Mouse (Mus musculus): ENCODE results near the gene Popdc3. TPM values are rescaled to one million over a fixed set of nuclear protein-coding genes. Genes with fewer than 3 reads are reported as not detected.

Gene Popdc3
- polyA plus RNA-seq, 1 experiment = 0.50 TPM

DNA sequence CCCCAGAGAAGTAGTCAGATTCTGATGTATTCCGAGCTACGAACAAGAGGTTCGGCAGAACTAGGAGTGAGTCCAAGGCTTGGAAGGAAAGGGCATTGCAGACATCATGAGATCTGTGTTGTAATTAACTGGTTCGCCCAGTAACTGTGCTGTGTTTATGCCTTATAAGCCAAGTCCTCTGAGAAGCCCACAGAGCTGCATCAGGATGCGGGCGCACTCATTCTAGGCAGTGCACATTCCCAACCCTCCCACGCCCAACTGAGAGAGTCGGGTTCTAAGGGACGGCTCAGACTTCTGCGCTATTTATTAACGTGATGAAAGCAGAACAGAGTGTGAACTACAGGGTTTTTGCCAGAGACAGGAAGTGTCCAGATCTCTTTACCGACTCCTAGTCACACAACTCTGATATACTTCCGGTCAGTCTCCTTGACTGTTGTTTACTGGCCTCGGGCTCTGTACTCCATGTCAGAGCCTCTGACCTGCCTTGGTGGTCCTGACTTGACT is 23.3 kb upstream of the Popdc3 start:
- 96% methylated on average over 14 of the region's 14 CpGs for WGBS
- Histone ChIP-seq H3K4me1 (replicated peaks; ENCODE audit: control insufficient read depth, insufficient read depth, low read length) (no peaks in the 10 kb centered on the region), H3K27ac (ENCODE audit: control insufficient read depth, insufficient read depth, low read length) (no peak overlapping the region), H3K27me3 (ENCODE audit: control insufficient read depth, insufficient read depth, low read length) (no peaks in the 10 kb centered on the region), H3K36me3 (ENCODE audit: control insufficient read depth, insufficient read depth, low read length) (peaks cover 91% of the 10 kb centered on the region), H3K4me3 (ENCODE audit: control insufficient read depth, insufficient read depth, low read length) (no peak overlapping the region)
- no peak for DNase-seq
- no peak for TF ChIP-seq POLR2A (IDR thresholded peaks at IDR 0.05; ENCODE audit: control insufficient read depth, extremely low read depth, insufficient read depth, low read length, poor library complexity)
- TF ChIP-seq CTCF (IDR thresholded peaks at IDR 0.05; ENCODE audit: borderline replicate concordance, control insufficient read depth, extremely low read depth, insufficient read depth, low read length, poor library complexity) = no peak

DNA sequence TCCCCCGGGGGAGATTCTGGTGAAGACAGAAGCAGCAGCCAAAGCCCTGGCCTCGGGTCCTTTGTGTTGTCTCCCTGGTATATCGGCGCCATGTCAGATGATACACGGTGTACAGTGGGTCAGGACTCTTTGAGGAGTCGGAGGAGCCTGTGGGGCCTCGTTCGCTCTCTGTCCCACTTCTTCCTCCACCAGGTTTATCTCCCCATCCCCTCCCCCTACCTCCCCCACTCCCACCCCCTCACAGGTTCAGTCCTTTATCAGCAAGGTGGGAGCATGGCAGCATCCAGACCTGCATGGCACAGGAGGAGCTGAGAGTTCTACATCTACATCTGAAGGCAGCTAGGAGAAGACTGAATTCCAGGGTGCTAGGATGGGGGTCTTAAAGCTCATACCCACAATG is 12.0 kb upstream of the Popdc3 start:
- no peaks in the 10 kb centered on the region for H3K36me3 ChIP-seq (ENCODE audit: control insufficient read depth, insufficient read depth, low read length)
- H3K27me3 ChIP-seq (ENCODE audit: control insufficient read depth, insufficient read depth, low read length) = no peaks in the 10 kb centered on the region
- no peak overlapping the region for H3K4me3 ChIP-seq (ENCODE audit: control insufficient read depth, insufficient read depth, low read length)
- no peaks in the 10 kb centered on the region for H3K4me1 ChIP-seq (replicated peaks; ENCODE audit: control insufficient read depth, insufficient read depth, low read length)
- TF ChIP-seq CTCF (IDR thresholded peaks at IDR 0.05; ENCODE audit: borderline replicate concordance, control insufficient read depth, extremely low read depth, insufficient read depth, low read length, poor library complexity) (no peak), POLR2A (IDR thresholded peaks at IDR 0.05; ENCODE audit: control insufficient read depth, extremely low read depth, insufficient read depth, low read length, poor library complexity) (no peak)
- no peak for DNase-seq
- no peak overlapping the region for H3K27ac ChIP-seq (ENCODE audit: control insufficient read depth, insufficient read depth, low read length)
- 93% methylated on average over 8 of the region's 8 CpGs for WGBS

DNA sequence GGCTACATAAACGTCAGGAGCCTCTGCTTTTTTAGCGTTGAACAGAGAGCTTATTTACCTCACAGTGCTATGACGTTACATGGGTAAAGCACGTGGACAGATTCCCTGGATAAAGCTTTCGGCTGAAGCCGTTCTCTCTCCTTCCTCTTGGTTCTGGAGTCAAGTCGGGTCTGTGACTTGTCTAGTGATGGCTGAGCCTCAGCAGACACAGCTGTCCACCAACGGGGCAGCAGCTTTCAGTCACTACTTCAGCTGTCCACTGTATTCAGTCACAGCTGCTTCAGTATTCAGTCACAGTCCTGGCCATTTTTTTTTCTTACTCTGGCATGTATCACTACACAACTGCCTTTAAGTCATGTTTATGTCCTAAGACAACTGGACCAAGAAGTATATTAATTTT is 4.0 kb upstream of the Popdc3 start:
- Histone ChIP-seq H3K27ac (ENCODE audit: control insufficient read depth, insufficient read depth, low read length) (no peak overlapping the region), H3K36me3 (ENCODE audit: control insufficient read depth, insufficient read depth, low read length) (no peaks in the 10 kb centered on the region), H3K4me1 (replicated peaks; ENCODE audit: control insufficient read depth, insufficient read depth, low read length) (no peaks in the 10 kb centered on the region), H3K4me3 (ENCODE audit: control insufficient read depth, insufficient read depth, low read length) (no peak overlapping the region), H3K27me3 (ENCODE audit: control insufficient read depth, insufficient read depth, low read length) (no peaks in the 10 kb centered on the region)
- no peak for DNase-seq
- 87% methylated on average over 8 of the region's 8 CpGs for WGBS
- TF ChIP-seq POLR2A (IDR thresholded peaks at IDR 0.05; ENCODE audit: control insufficient read depth, extremely low read depth, insufficient read depth, low read length, poor library complexity) (no peak), CTCF (IDR thresholded peaks at IDR 0.05; ENCODE audit: borderline replicate concordance, control insufficient read depth, extremely low read depth, insufficient read depth, low read length, poor library complexity) (no peak)

DNA sequence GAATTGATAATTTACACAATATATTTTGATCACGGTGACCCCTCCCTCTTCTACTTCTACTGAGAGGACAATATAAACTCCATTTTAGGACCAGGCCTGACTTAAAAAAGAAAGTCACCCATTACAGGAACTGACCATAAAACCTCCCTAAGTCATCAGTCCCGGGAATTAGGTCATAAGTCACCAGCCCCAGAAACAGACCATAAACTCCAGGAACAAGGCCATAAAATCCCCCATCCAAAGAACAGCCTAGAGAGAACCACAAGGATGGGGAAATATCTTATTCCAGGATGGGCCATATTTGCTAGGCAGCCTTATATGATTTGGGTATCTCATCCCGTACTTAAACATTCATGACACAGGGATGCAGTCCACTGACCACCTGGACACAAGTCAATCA is 3.6 kb upstream of the Popdc3 start:
- TF ChIP-seq POLR2A (IDR thresholded peaks at IDR 0.05; ENCODE audit: control insufficient read depth, extremely low read depth, insufficient read depth, low read length, poor library complexity) (no peak), CTCF (IDR thresholded peaks at IDR 0.05; ENCODE audit: borderline replicate concordance, control insufficient read depth, extremely low read depth, insufficient read depth, low read length, poor library complexity) (no peak)
- Histone ChIP-seq H3K4me3 (ENCODE audit: control insufficient read depth, insufficient read depth, low read length) (no peak overlapping the region), H3K36me3 (ENCODE audit: control insufficient read depth, insufficient read depth, low read length) (no peaks in the 10 kb centered on the region), H3K27ac (ENCODE audit: control insufficient read depth, insufficient read depth, low read length) (no peak overlapping the region), H3K27me3 (ENCODE audit: control insufficient read depth, insufficient read depth, low read length) (no peaks in the 10 kb centered on the region), H3K4me1 (replicated peaks; ENCODE audit: control insufficient read depth, insufficient read depth, low read length) (no peaks in the 10 kb centered on the region)
- WGBS = 91% methylated on average over 3 of the region's 3 CpGs
- DNase-seq = no peak

DNA sequence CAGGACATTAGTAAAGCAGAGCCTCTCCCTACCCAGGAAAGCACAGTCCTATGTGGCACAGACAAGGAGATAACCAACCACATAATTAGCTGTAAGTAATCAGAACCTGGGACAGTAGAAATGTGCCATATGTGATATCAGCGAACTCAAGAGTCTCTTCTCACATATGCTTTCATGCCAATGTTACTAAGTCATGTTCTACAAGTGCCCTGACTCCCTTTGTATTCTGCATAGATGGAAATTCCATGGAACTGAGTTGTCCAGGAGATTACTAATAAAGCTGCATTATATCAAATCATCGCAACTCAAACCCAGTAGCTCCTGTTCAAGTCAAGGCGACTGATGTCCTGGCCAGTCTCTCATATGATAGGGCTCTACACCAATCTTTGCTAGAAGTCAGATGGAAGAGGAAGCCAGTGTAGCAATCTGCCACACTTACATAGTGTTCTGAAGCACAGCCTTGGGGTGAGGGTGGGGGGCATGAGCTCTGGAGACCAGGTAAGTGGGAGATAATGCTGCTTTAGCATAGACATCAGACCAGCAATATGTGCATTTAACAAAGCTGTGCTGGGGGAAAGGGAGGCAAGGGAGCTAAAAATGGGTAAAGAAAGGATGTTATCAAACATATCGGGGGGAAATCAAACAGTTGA is 2.9 kb downstream of the Popdc3 start:
- no peak for DNase-seq
- 97% methylated on average over 4 of the region's 4 CpGs for WGBS
- no peaks in the 10 kb centered on the region for H3K36me3 ChIP-seq (ENCODE audit: control insufficient read depth, insufficient read depth, low read length)
- H3K27me3 ChIP-seq (ENCODE audit: control insufficient read depth, insufficient read depth, low read length) = no peaks in the 10 kb centered on the region
- H3K4me1 ChIP-seq (replicated peaks; ENCODE audit: control insufficient read depth, insufficient read depth, low read length) = no peaks in the 10 kb centered on the region
- H3K4me3 ChIP-seq (ENCODE audit: control insufficient read depth, insufficient read depth, low read length) = no peak overlapping the region
- TF ChIP-seq POLR2A (IDR thresholded peaks at IDR 0.05; ENCODE audit: control insufficient read depth, extremely low read depth, insufficient read depth, low read length, poor library complexity) (no peak), CTCF (IDR thresholded peaks at IDR 0.05; ENCODE audit: borderline replicate concordance, control insufficient read depth, extremely low read depth, insufficient read depth, low read length, poor library complexity) (no peak)
- H3K27ac ChIP-seq (ENCODE audit: control insufficient read depth, insufficient read depth, low read length) = no peak overlapping the region

DNA sequence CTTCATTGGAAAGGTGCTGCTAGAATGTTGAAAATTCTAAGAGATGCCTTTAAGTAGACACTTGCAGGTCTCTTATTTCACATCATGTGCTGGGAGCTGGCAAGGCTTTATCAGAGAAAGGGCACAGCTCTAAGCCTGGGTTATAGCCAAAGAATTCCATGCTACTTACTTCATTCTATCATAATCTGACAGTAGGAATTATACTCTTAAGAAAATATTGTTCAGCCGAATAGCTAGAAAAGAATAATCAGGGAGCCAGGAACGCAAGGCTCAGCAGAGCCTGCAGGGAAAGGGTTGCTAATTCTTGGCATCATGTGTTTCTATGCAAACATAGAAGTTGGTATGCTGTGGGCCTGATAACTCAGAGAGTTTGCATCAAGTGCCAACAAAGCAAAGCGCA is 3.4 kb downstream of the Popdc3 start:
- Histone ChIP-seq H3K36me3 (ENCODE audit: control insufficient read depth, insufficient read depth, low read length) (no peaks in the 10 kb centered on the region), H3K27ac (ENCODE audit: control insufficient read depth, insufficient read depth, low read length) (no peak overlapping the region), H3K4me3 (ENCODE audit: control insufficient read depth, insufficient read depth, low read length) (no peak overlapping the region), H3K27me3 (ENCODE audit: control insufficient read depth, insufficient read depth, low read length) (no peaks in the 10 kb centered on the region), H3K4me1 (replicated peaks; ENCODE audit: control insufficient read depth, insufficient read depth, low read length) (no peaks in the 10 kb centered on the region)
- TF ChIP-seq CTCF (IDR thresholded peaks at IDR 0.05; ENCODE audit: borderline replicate concordance, control insufficient read depth, extremely low read depth, insufficient read depth, low read length, poor library complexity) = no peak
- no peak for DNase-seq
- 91% methylated on average over 3 of the region's 3 CpGs for WGBS

DNA sequence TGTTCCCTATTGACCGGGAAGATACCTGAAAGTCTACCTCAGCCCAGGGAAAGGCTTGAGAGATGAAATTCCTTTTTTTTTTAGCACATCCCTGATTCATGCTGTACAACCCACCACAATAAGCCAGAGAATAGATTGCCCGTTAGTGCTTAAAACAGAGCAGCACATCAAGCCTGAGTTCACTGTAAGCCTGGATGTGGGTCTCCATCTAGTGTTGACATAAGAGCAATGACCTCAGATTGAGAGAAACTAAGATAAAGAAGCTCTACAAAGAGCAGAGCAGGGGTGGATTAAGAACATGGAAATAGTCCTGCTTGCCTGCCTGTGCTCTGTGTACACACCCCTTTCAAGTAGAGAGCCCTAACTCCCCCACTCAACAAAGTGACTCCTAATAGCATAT is 7.6 kb downstream of the Popdc3 start:
- Histone ChIP-seq H3K36me3 (ENCODE audit: control insufficient read depth, insufficient read depth, low read length) (no peaks in the 10 kb centered on the region), H3K4me3 (ENCODE audit: control insufficient read depth, insufficient read depth, low read length) (no peak overlapping the region), H3K4me1 (replicated peaks; ENCODE audit: control insufficient read depth, insufficient read depth, low read length) (no peaks in the 10 kb centered on the region), H3K27ac (ENCODE audit: control insufficient read depth, insufficient read depth, low read length) (no peak overlapping the region), H3K27me3 (ENCODE audit: control insufficient read depth, insufficient read depth, low read length) (no peaks in the 10 kb centered on the region)
- no peak for DNase-seq
- 97% methylated on average over 2 of the region's 2 CpGs for WGBS
- TF ChIP-seq POLR2A (IDR thresholded peaks at IDR 0.05; ENCODE audit: control insufficient read depth, extremely low read depth, insufficient read depth, low read length, poor library complexity) (no peak), CTCF (IDR thresholded peaks at IDR 0.05; ENCODE audit: borderline replicate concordance, control insufficient read depth, extremely low read depth, insufficient read depth, low read length, poor library complexity) (no peak)
